Mouse (Mus musculus) retina, adult 2 months (tissue): ENCODE measurements around the gene Hist1h2bq.
A peak's percentile ranks its signal among the peaks of the same experiment; 100 is the strongest.
"Not testable (repeated sequence)": the region's sequence is repeated elsewhere in the genome, so short reads cannot be mapped to it uniquely, and the experiment has no call there.

Source experiments
- DNase-seq: peaks from one replicate; pipeline ENCODE4 v3.0.0-alpha.2; 2012; ENCODE audit warnings: low read depth, low spot score

Hist1h2bq gene

DNA sequence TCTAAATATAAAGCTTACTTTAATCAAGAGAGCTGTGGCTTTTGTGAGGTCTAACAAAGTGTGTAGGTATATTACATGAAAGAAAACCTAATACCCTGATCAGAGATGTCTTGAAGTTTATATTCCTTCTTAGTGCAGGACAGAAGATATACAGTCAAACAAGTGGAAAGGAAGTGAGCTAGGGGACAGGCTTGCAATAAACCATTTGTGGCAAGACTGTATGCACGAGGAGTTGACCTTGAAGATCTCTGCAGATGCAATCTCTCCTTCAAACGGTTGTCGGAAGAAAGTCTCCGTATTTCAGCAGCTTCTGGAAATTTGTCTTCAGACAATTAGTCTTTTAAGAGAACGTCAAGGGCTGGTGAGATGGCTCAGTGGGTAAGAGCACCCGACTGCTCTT lies 20.1 kb downstream of the Hist1h2bq start:
- DNase-seq: no peak

GRCm38 (mm10) chr13:21787760-21788593 lies 22.0 kb downstream of the Hist1h2bq start:
- no peak for DNase-seq

- peak; percentile 87 for DNase-seq
Observed at GRCm38 (mm10) chr13:21786899-21787629, 22.9 kb downstream of the Hist1h2bq start, which contains the start of the genes Hist1h2an and Hist1h2bp. TSS of gene Hist1h2an (minus strand) at chr13:21787218. TSS of gene Hist1h2bp (plus strand) at chr13:21787461.

- no peak for DNase-seq
Observed at GRCm38 (mm10) chr13:21786189-21786898, 23.7 kb downstream of the Hist1h2bq start.

- DNase-seq: no peak
Observed at GRCm38 (mm10) chr13:21784311-21784710, 25.7 kb downstream of the Hist1h2bq start.

- no peak for DNase-seq
Observed at GRCm38 (mm10) chr13:21783734-21784161, 26.2 kb downstream of the Hist1h2bq start.

DNA sequence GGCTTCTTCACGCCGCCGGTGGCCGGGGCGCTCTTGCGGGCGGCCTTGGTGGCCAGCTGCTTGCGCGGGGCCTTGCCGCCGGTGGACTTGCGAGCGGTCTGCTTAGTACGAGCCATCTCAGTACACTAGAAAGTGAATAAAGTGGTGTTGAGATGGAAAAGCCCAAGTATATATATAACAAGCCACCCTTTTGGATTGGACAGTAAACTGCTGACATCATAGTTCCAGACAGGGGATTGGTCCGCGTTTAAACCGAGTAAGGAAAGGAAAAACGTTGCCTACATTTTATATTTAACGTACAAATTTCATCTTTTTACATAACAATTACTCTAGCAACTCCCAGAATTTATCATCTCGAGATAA lies 26.8 kb downstream of the Hist1h2bq start, which contains the start of gene Hist1h3i:
Hist1h3i (minus strand) TSS at position 116 of the 363 bp plus-strand sequence.
- peak; percentile 54 for DNase-seq

- not testable (repeated sequence) for DNase-seq
Observed at GRCm38 (mm10) chr13:21782361-21783254, 27.4 kb downstream of the Hist1h2bq start.

- DNase-seq: no peak
Observed at GRCm38 (mm10) chr13:21781639-21782038, 28.4 kb downstream of the Hist1h2bq start.

- no peak for DNase-seq
Observed at GRCm38 (mm10) chr13:21781021-21781555, 28.9 kb downstream of the Hist1h2bq start.

GRCm38 (mm10) chr13:21779767-21780731 lies 29.9 kb downstream of the Hist1h2bq start, which contains the start of gene Hist1h1b:
TSS of gene Hist1h1b (minus strand) at chr13:21780625.
- no peak for DNase-seq

- DNase-seq: no peak
Observed at GRCm38 (mm10) chr13:21778814-21779766, 30.9 kb downstream of the Hist1h2bq start.
